Mouse (Mus musculus) olfactory bulb, adult 2 months (tissue): ENCODE data around the gene Mchr1.

Source experiments
- CTCF ChIP-seq: fragments of 200-500 bp; IDR thresholded peaks from 2 replicates; pipeline ENCODE4 v1.5.1; 2012; ENCODE audit warnings: low read depth, mild to moderate bottlenecking, low read length, moderate library complexity; ENCODE audit not compliant: insufficient read depth
- POLR2A ChIP-seq: fragments of 200-500 bp; IDR thresholded peaks from 2 replicates; pipeline ENCODE4 v1.6.1; 2012; ENCODE audit warnings: mild to moderate bottlenecking, low read depth, low read length, moderate library complexity; ENCODE audit not compliant: insufficient read depth

- TF ChIP-seq POLR2A (no peak), CTCF (no peak)
Measured at GRCm38 (mm10) chr15:81198447-81198846, 36.9 kb upstream of the Mchr1 start.
